Mouse (Mus musculus) myocyte (in vitro differentiated cells): ENCODE measurements around the gene Enah. TPM values are rescaled to one million over a fixed set of nuclear protein-coding genes. Genes with fewer than 3 reads are reported as not detected.

Source experiments
- H3K27me3 ChIP-seq: one replicate; pipeline ENCODE4 v1.6.1; 2011; ENCODE audit not compliant: control insufficient read depth, insufficient read depth, insufficient read length
- H3K36me3 ChIP-seq: one replicate; pipeline ENCODE4 v1.6.1; 2011; ENCODE audit not compliant: control insufficient read depth, insufficient read depth
- H3K4me2 ChIP-seq: one replicate; pipeline ENCODE4 v1.6.1; 2011; ENCODE audit warnings: low read depth, control low read depth
- H3K4me3 ChIP-seq: one replicate; pipeline ENCODE4 v1.5.1; 2011; ENCODE audit warnings: mild to moderate bottlenecking, control low read depth, moderate library complexity
- H3K79me2 ChIP-seq: one replicate; pipeline ENCODE4 v1.6.1; 2011; ENCODE audit not compliant: control insufficient read depth, insufficient read depth
- H3ac ChIP-seq: one replicate; pipeline ENCODE4 v1.6.1; 2011; ENCODE audit not compliant: control insufficient read depth, insufficient read length
- CEBPB ChIP-seq: IDR thresholded peaks from 2 replicates; pipeline ENCODE4 v1.6.1; 2011; ENCODE audit warnings: mild to moderate bottlenecking, moderate library complexity; ENCODE audit not compliant: poor library complexity, insufficient read depth, severe bottlenecking
- E2F4 ChIP-seq: IDR thresholded peaks from one replicate; pipeline ENCODE4 v1.6.1; 2011; ENCODE audit warnings: mild to moderate bottlenecking, control low read depth, moderate library complexity; ENCODE audit not compliant: insufficient read depth
- MAX ChIP-seq: IDR thresholded peaks from one replicate; pipeline ENCODE4 v1.6.1; 2011; ENCODE audit warnings: low read depth, mild to moderate bottlenecking, control low read depth
- MYOD1 ChIP-seq, 3 experiments: IDR thresholded peaks; one replicate each; pipeline ENCODE4 v1.6.1; 2011; ENCODE audit warnings: control low read depth in 2 of 3, low read depth in 2 of 3, mild to moderate bottlenecking in 2 of 3, moderate library complexity in 1 of 3; ENCODE audit not compliant: insufficient read length in 2 of 3, control insufficient read depth in 1 of 3
- MYOG ChIP-seq, 3 experiments: IDR thresholded peaks; one replicate each; pipeline ENCODE4 v1.6.1; 2011; ENCODE audit warnings: control low read depth in 2 of 3, low read depth in 2 of 3, mild to moderate bottlenecking in 2 of 3; ENCODE audit not compliant: insufficient read length in 2 of 3, control insufficient read depth in 1 of 3, insufficient read depth in 1 of 3
- POLR2A ChIP-seq: IDR thresholded peaks from one replicate; pipeline ENCODE4 v1.6.1; 2011; ENCODE audit warnings: low read depth, mild to moderate bottlenecking, control low read depth, moderate library complexity; ENCODE audit not compliant: insufficient read length
- POLR2AphosphoS2 ChIP-seq: IDR thresholded peaks from one replicate; pipeline ENCODE4 v1.6.1; 2011; ENCODE audit warnings: low read depth, control low read depth; ENCODE audit not compliant: insufficient read length
- REST ChIP-seq: IDR thresholded peaks from one replicate; pipeline ENCODE4 v1.6.1; 2011; ENCODE audit warnings: mild to moderate bottlenecking, control low read depth, moderate library complexity; ENCODE audit not compliant: insufficient read depth, insufficient read length
- SRF ChIP-seq: IDR thresholded peaks from one replicate; pipeline ENCODE4 v1.6.1; 2011; ENCODE audit warnings: low read depth; ENCODE audit not compliant: control insufficient read depth, insufficient read length
- TCF12 ChIP-seq: IDR thresholded peaks from one replicate; pipeline ENCODE4 v1.6.1; 2011; ENCODE audit warnings: mild to moderate bottlenecking, control low read depth; ENCODE audit not compliant: poor library complexity, insufficient read depth, severe bottlenecking
- TCF3 ChIP-seq: IDR thresholded peaks from one replicate; pipeline ENCODE4 v1.6.1; 2011; ENCODE audit warnings: low read depth, control low read depth; ENCODE audit not compliant: insufficient read length
- USF1 ChIP-seq: IDR thresholded peaks from one replicate; pipeline ENCODE4 v1.6.1; 2011; ENCODE audit warnings: low read depth, mild to moderate bottlenecking, control low read depth, moderate library complexity
- polyA plus RNA-seq: library from polyadenylated mRNA; unstranded; fragments of >200 nt; fragmentation: generic; extraction: Trizol; gene quantifications from one replicate; pipeline ENCODE4 v1.2.1, GENCODE M21; 2012; ENCODE audit warnings: missing spikeins

Enah gene
- polyA plus RNA-seq, 1 experiment = 72.9 TPM

DNA sequence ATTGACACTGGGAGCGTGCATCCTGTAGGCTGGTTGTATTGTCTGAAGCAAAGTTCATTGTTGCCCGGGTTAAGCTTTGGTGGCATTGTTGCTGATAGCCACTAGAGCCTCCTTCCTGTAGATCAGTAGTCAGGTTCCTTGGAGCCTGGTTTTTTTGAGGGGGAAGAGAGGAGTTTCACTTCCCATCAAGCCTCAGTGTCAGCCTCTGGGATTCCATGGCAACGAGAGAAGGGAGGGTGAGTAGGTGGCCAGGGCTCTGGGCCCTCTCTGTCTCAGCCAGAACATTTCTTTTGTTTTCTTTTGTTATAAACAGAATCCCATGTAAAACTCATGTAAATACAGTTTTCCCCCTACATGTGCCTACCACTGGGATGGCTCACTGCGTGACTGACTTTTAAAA, 25.4 kb upstream of the Enah start:
- Histone ChIP-seq H3ac (no peak overlapping the region), H3K4me3 (no peak overlapping the region), H3K36me3 (no peaks in the 10 kb centered on the region), H3K27me3 (no peaks in the 10 kb centered on the region), H3K79me2 (no peaks in the 10 kb centered on the region), H3K4me2 (no peak overlapping the region)
- TF ChIP-seq CEBPB (no peak), POLR2AphosphoS2 (no peak), MAX (no peak), REST (no peak), SRF (no peak), MYOD1 (IDR thresholded peaks at IDR 0.05; ENCODE audit: control insufficient read depth in 1 of 3, insufficient read length in 2 of 3, low read depth in 2 of 3) (no peak), E2F4 (no peak)

DNA sequence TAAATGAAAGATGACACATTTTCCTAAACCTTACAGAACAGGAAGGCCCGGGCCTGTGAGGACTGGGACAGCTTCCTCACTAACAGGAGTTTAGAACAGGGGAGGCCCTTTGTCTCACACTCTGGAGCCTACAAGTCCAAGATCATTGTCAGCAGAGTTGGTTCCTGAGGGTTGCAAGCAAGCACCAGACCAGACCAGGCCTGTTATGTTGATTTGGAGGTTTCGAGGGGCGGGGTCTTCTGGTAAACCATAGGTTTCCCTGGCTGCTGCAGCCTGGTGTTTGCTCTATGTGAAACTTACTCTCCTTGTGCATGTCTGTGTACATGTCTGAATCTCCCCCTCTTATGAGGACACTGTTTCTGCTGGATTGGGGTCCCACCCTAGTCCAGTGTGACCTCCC, 20.7 kb upstream of the Enah start:
- Histone ChIP-seq H3K4me2 (no peak overlapping the region), H3ac (no peak overlapping the region), H3K4me3 (no peak overlapping the region), H3K36me3 (no peaks in the 10 kb centered on the region), H3K27me3 (no peaks in the 10 kb centered on the region), H3K79me2 (no peaks in the 10 kb centered on the region)
- TF ChIP-seq POLR2A = no peak
- TF ChIP-seq MAX = no peak
- TF ChIP-seq MYOD1 (IDR thresholded peaks at IDR 0.05; ENCODE audit: control insufficient read depth in 1 of 3, insufficient read length in 2 of 3, low read depth in 2 of 3) = no peak
- no peak for TF ChIP-seq REST
- no peak for TF ChIP-seq USF1
- TF ChIP-seq TCF12 = no peak
- no peak for TF ChIP-seq CEBPB
- TF ChIP-seq SRF = no peak

DNA sequence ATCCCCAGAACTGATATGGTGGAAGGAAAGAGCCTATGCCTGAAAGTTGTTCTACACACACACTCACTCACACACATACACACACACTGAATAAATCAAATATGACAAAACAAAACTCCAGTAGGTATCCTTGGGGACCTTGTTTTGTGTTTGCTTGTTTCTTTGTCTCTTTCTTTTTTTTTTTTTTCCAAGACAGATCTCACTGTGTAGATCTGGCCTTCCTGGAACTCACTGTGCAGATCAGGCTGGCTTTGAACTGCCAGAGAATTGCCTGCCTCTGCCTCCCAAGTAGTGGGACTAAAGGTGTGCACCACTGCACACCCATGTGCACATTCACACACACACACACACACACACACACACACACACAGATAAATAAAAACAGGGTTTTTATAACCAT, 12.0 kb upstream of the Enah start:
- no peaks in the 10 kb centered on the region for H3K36me3 ChIP-seq
- no peaks in the 10 kb centered on the region for H3K79me2 ChIP-seq
- no peak overlapping the region for H3ac ChIP-seq
- H3K27me3 ChIP-seq = no peaks in the 10 kb centered on the region
- TF ChIP-seq CEBPB (no peak), USF1 (no peak), MAX (no peak), POLR2AphosphoS2 (no peak), MYOD1 (IDR thresholded peaks at IDR 0.05; ENCODE audit: control insufficient read depth in 1 of 3, insufficient read length in 2 of 3, low read depth in 2 of 3) (no peak), SRF (no peak), POLR2A (no peak), REST (no peak), E2F4 (no peak), MYOG (IDR thresholded peaks at IDR 0.05; ENCODE audit: control insufficient read depth in 1 of 3, insufficient read depth in 1 of 3, insufficient read length in 2 of 3, low read depth in 2 of 3) (no peak), TCF3 (no peak), TCF12 (no peak)
- H3K4me2 ChIP-seq = no peak overlapping the region
- no peak overlapping the region for H3K4me3 ChIP-seq

DNA sequence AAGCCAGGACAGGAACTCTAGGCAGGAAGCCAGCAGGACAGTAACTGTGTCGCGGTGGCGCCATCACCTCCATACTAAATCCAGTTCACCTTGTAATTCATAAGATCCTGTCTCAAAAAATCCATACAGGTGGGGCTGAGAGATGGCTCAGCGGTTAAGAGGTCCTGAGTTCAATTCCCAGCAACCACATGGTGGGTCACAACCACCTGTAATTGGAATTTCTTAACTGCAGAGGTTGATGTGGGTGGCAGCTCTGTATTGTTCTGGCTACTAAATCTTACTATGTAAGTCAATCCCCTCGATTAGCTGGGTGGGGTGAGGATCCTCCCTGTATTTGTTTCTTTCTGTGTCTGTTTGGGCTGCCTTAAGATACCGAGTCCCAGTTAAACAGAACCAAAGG, 11.3 kb upstream of the Enah start:
- Histone ChIP-seq H3K4me3 (no peak overlapping the region), H3K79me2 (no peaks in the 10 kb centered on the region), H3K27me3 (no peaks in the 10 kb centered on the region), H3ac (no peak overlapping the region), H3K4me2 (no peak overlapping the region), H3K36me3 (no peaks in the 10 kb centered on the region)
- TF ChIP-seq MYOD1 (IDR thresholded peaks at IDR 0.05; ENCODE audit: control insufficient read depth in 1 of 3, insufficient read length in 2 of 3, low read depth in 2 of 3) (no peak), POLR2A (no peak), TCF12 (no peak), MAX (no peak), SRF (no peak), TCF3 (no peak), REST (no peak)

DNA sequence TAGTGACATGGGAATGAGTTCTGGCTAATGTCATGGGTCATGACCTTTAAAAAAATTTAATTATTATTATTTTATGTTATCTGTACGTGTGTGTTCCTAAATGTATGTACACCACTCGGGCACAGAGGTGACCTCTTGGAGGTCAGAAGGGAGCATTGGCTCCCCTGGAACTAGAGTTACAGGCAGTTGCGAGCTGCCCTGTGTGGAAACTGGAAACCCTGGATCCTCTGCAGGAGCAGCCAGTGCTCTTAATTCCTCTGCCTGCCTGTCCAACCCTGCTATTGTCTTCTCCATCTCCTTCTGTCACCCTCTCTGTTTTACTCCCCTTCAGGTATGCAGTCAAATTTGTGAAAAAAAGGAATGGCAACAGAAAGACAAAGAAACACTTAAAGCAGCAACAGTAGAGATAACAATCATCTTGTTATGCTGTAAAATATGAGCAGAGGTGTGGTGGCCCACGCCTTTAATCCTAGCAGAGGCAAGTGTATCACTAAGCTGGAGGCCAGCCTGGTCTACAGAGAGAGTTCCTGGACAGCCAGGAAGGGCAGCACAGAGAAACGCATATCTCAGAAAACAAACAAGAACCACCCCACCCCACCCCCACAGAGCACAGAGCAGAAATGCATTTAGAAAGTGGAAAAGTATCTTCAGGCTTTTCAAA, 10.3 kb upstream of the Enah start:
- no peak overlapping the region for H3ac ChIP-seq
- H3K79me2 ChIP-seq = no peaks in the 10 kb centered on the region
- no peaks in the 10 kb centered on the region for H3K27me3 ChIP-seq
- H3K36me3 ChIP-seq = no peaks in the 10 kb centered on the region
- TF ChIP-seq REST (no peak), CEBPB (no peak), POLR2AphosphoS2 (no peak), MYOG (IDR thresholded peaks at IDR 0.05; ENCODE audit: control insufficient read depth in 1 of 3, insufficient read depth in 1 of 3, insufficient read length in 2 of 3, low read depth in 2 of 3) (no peak), MAX (no peak), E2F4 (no peak), TCF3 (no peak), USF1 (no peak), SRF (no peak), MYOD1 (IDR thresholded peaks at IDR 0.05; ENCODE audit: control insufficient read depth in 1 of 3, insufficient read length in 2 of 3, low read depth in 2 of 3) (no peak), TCF12 (no peak), POLR2A (no peak)
- H3K4me2 ChIP-seq = no peak overlapping the region
- no peak overlapping the region for H3K4me3 ChIP-seq
